Mouse (Mus musculus): ENCODE measurements at regions not wholly inside any gene's neighbourhood (a gene's known extent, or its start where the extent isn't known, plus 50 kb on each side); places are given as distances from the start of the nearest gene placed in this dataset.
A peak's percentile ranks its signal among the peaks of the same experiment; 100 is the strongest.

DNA sequence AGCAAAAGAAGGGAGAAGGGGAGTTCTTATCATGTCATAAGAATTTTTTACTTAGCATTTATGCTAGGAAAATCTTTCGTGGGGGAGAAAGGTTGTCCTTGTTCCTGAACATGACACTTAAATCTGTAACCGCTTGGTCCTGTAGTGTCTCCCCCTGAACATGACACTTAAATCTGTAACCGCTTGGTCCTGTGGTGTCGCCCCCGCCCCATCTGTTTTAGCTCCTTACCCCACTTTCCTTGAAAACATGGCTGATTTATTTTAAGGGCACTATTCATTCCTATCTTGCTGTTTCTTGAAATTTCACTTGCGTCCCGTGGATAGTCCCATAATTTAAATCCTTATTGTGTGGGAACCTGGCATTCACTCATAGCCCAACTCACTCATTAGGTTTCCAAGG lies 82.2 kb downstream of the Rap2a start:
- TF ChIP-seq POLR2A (IDR thresholded peaks at IDR 0.05; ENCODE audit: borderline replicate concordance, extremely low read depth, insufficient read depth, insufficient read length, poor library complexity, severe bottlenecking) (no peak), CTCF (IDR thresholded peaks at IDR 0.05; ENCODE audit: borderline replicate concordance, extremely low read depth, insufficient read depth, insufficient read length) (no peak)
- DNase-seq (ENCODE audit: low read depth) = no peak

DNA sequence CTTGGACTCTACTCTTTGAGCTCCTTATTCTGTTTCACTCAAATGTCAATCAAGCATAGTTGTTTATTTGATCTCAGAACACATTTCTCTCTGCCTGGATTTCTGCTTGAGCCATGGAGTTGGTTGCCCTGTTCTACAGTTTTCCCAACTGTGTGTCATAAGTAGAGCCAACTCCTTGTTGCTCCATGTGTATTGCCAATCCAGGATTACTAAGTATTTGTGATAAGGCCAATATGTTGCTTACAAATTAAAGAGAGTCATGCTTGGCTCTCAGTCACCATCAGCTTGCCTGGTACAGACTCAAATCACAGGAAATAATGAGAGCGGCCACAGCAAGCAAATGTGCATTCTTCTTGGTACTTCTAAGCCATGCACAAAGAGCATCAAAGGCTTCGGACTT lies 82.7 kb downstream of the Rap2a start:
- TF ChIP-seq POLR2A (IDR thresholded peaks at IDR 0.05; ENCODE audit: borderline replicate concordance, extremely low read depth, insufficient read depth, insufficient read length, poor library complexity, severe bottlenecking) (no peak), CTCF (IDR thresholded peaks at IDR 0.05; ENCODE audit: borderline replicate concordance, extremely low read depth, insufficient read depth, insufficient read length) (no peak)
- DNase-seq (ENCODE audit: low read depth) = peak; percentile 45

DNA sequence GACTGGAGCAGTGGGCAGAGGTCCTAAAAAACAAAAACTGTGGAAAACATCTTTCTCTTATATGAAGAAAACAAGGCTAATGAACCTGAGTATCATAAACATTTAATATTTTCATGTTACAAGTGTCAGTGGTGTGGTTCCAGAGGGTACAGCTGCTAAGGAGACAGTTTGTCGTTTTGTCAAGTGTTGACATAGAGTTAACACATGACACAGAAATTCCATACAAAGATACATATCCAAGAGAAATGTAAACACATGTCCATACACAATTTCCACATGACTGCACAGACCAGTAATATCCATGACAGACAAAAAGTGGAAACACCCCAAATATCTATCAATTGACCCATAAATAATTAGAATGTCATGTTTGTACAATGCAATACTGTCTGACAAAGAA lies 88.7 kb downstream of the Rap2a start:
- no peak for DNase-seq (ENCODE audit: low read depth)
- TF ChIP-seq POLR2A (IDR thresholded peaks at IDR 0.05; ENCODE audit: borderline replicate concordance, extremely low read depth, insufficient read depth, insufficient read length, poor library complexity, severe bottlenecking) = no peak
- no peak for TF ChIP-seq CTCF (IDR thresholded peaks at IDR 0.05; ENCODE audit: borderline replicate concordance, extremely low read depth, insufficient read depth, insufficient read length)

DNA sequence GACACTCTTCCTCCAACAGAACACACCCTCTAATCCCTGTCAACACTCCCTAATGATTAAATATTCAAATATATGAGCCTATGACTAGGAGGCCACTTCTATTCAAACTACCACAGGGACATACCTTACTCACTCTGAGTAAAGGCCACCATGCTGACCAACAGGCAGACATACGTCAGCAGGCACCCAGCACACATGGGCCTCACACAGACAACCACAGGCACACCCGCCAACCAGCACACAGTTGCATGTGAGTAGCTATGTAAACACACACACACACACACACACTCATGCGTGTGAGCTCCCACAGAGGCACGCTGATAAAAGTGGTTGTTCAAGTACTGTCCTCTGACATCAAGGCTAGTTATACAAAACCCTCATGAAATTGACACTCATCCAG lies 89.8 kb downstream of the Rap2a start:
- no peak for DNase-seq (ENCODE audit: low read depth)
- no peak for TF ChIP-seq POLR2A (IDR thresholded peaks at IDR 0.05; ENCODE audit: borderline replicate concordance, extremely low read depth, insufficient read depth, insufficient read length, poor library complexity, severe bottlenecking)
- TF ChIP-seq CTCF (IDR thresholded peaks at IDR 0.05; ENCODE audit: borderline replicate concordance, extremely low read depth, insufficient read depth, insufficient read length) = no peak

DNA sequence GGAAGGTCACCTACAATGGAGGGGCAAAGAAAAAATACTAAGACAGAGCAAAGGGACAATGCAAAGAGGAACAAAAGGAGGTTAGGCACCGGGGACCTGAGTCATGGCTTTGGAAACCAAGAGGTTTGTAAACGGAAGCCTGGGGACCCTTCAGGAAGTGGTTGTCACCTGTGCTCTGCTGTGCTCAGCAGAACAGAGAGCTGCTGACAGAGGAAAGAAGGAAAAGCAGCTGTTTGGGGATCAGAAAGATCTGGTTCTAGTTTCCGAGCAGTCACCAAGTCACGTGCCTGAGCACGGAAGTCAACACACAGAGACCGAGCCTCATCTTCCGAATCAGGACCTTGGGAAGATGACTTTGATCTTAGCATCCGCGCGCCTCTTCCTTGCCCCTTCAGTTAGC lies 94.0 kb downstream of the Rap2a start:
- no peak for DNase-seq (ENCODE audit: low read depth)
- TF ChIP-seq POLR2A (IDR thresholded peaks at IDR 0.05; ENCODE audit: borderline replicate concordance, extremely low read depth, insufficient read depth, insufficient read length, poor library complexity, severe bottlenecking) (no peak), CTCF (IDR thresholded peaks at IDR 0.05; ENCODE audit: borderline replicate concordance, extremely low read depth, insufficient read depth, insufficient read length) (no peak)

DNA sequence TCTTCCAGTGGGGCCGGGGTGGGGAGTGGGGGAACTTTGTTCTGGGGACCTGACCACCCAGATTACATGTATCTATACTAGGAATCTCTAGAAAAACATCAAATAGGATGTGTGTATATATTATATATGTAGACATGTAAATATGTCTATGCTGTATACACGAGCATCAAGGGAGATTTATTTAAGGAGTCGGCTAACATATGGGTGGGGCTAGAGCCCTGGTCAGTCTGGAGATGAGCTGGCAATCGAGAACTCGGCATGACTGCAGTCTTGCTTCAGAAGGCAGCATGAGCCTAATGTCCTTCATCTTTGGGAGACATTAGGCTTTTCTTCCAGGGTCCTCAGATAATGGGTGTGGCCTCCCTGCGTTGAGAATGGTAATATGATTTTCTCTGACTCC lies 97.0 kb downstream of the Rap2a start:
- no peak for DNase-seq (ENCODE audit: low read depth)
- TF ChIP-seq POLR2A (IDR thresholded peaks at IDR 0.05; ENCODE audit: borderline replicate concordance, extremely low read depth, insufficient read depth, insufficient read length, poor library complexity, severe bottlenecking) (no peak), CTCF (IDR thresholded peaks at IDR 0.05; ENCODE audit: borderline replicate concordance, extremely low read depth, insufficient read depth, insufficient read length) (no peak)

DNA sequence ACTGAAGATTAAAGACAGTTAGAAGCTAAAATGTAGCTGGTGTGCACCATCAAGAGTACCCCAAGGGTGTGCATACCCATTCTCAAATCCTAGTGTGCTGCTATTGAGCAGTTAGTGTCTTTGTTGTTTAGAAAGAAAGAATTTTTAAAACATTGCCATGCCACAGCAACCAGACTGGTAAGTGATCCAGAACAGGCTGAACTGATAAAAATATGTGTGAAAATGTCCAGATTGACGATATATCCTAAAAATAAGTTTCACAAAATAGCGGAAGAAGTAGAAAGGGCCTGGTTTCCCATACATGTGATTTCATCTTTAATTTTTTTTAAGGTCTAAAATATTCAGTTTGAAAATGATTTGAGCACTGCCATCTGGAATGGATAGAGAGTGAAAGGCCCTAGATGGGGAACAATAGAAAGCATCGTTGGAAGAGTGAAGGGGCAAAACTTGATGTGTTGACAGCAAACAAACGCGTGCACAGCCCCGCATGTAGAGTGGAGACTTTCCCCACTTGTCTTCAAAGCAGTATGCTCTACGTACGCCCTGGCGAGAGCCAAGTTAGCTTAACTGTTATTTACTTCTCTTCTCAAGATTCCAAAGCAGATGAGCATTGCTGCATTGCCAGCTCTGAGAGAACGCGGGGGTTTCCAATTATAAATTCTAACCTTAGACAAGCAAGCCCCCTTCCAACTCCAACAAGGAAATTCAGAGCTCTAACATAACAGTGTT lies 100.3 kb downstream of the Rap2a start:
- TF ChIP-seq POLR2A (IDR thresholded peaks at IDR 0.05; ENCODE audit: borderline replicate concordance, extremely low read depth, insufficient read depth, insufficient read length, poor library complexity, severe bottlenecking) = no peak
- TF ChIP-seq CTCF (IDR thresholded peaks at IDR 0.05; ENCODE audit: borderline replicate concordance, extremely low read depth, insufficient read depth, insufficient read length) = no peak
- peak; percentile 35 for DNase-seq (ENCODE audit: low read depth)

DNA sequence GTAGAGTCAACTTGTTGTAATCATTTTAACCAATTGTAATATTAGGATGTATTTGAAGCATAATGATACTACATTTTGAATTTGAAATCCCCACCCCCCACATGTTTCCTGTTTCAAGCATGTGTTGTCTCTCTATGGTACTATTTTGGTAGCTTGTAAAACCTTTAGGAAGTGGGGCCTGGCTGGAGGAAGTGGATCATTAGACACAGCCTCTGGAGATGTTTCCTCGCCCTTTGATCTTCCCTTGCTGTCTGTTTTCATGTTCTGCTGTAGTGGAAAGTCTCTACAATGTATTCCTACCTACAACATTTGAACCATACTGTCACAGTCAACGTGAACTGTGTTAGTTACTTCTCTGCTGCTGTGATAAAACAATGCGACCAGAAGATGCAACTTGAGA lies 105.6 kb downstream of the Rap2a start:
- DNase-seq (ENCODE audit: low read depth) = no peak
- no peak for TF ChIP-seq CTCF (IDR thresholded peaks at IDR 0.05; ENCODE audit: borderline replicate concordance, extremely low read depth, insufficient read depth, insufficient read length)
- TF ChIP-seq POLR2A (IDR thresholded peaks at IDR 0.05; ENCODE audit: borderline replicate concordance, extremely low read depth, insufficient read depth, insufficient read length, poor library complexity, severe bottlenecking) = no peak

DNA sequence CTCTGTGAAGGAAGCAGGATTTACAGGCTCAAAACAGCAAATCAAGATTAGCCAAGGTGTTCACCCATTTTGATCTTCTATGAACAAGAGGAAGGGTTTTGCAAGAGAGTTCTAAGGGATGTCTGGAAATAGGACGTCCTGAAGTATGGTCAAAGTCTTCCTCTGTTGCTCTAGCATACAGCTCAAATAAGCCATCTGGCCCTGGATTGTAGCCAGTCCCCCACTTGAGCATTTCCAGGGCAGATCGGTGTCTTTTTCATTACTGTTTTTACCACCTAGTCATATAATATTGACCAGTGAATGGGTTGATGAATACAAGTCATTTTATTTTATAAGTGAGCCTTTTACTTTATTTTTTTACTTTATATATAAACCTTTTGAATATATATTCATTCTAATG lies 113.9 kb downstream of the Rap2a start:
- TF ChIP-seq POLR2A (IDR thresholded peaks at IDR 0.05; ENCODE audit: borderline replicate concordance, extremely low read depth, insufficient read depth, insufficient read length, poor library complexity, severe bottlenecking) (no peak), CTCF (IDR thresholded peaks at IDR 0.05; ENCODE audit: borderline replicate concordance, extremely low read depth, insufficient read depth, insufficient read length) (no peak)
- DNase-seq (ENCODE audit: low read depth) = no peak

DNA sequence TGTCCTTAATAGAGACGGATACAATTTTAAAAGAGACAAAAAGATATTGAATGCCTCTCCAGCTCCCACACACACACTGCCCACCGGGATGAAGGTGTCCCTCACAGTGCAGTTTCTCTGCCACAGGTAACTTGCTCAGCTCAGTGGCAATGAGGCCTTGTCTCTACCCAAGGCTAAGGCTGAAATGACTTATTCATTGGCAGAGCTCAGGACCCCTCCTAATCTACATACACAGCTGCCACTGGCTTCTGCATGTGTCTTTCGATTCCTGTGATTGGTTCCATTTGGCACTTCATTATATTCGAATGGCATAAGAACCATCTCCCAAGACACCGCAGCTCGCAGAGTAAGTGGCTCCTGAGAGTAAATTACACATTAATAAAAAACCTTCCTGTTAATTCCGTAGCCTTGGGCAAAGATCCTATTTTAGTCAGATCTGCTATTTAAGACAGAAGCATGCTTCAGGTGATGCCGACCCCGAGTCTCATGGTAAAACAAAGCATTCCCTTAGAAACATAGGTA lies 122.2 kb downstream of the Rap2a start:
- DNase-seq (ENCODE audit: low read depth) = peak; percentile 64
- no peak for TF ChIP-seq POLR2A (IDR thresholded peaks at IDR 0.05; ENCODE audit: borderline replicate concordance, extremely low read depth, insufficient read depth, insufficient read length, poor library complexity, severe bottlenecking)
- no peak for TF ChIP-seq CTCF (IDR thresholded peaks at IDR 0.05; ENCODE audit: borderline replicate concordance, extremely low read depth, insufficient read depth, insufficient read length)

DNA sequence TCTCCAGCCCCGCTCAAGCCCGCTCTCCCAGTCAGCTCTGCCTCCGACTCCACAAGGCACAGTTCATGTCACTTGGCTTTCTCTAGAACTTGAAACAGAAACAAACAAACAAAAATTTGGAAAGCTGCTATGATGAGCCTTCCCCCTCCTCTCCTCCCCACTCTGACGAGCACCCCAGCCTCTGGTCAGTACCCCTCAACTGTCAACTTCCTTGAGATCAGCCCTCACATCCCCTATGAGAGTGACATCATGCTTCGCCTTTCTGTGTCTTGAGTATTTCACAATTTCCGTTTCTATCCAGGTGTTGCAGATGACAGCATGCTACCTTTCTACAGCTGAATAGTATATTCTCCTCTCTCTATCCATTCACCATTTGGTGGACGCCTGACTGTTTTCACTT lies 123.3 kb downstream of the Rap2a start:
- no peak for DNase-seq (ENCODE audit: low read depth)
- TF ChIP-seq CTCF (IDR thresholded peaks at IDR 0.05; ENCODE audit: borderline replicate concordance, extremely low read depth, insufficient read depth, insufficient read length) (no peak), POLR2A (IDR thresholded peaks at IDR 0.05; ENCODE audit: borderline replicate concordance, extremely low read depth, insufficient read depth, insufficient read length, poor library complexity, severe bottlenecking) (no peak)

DNA sequence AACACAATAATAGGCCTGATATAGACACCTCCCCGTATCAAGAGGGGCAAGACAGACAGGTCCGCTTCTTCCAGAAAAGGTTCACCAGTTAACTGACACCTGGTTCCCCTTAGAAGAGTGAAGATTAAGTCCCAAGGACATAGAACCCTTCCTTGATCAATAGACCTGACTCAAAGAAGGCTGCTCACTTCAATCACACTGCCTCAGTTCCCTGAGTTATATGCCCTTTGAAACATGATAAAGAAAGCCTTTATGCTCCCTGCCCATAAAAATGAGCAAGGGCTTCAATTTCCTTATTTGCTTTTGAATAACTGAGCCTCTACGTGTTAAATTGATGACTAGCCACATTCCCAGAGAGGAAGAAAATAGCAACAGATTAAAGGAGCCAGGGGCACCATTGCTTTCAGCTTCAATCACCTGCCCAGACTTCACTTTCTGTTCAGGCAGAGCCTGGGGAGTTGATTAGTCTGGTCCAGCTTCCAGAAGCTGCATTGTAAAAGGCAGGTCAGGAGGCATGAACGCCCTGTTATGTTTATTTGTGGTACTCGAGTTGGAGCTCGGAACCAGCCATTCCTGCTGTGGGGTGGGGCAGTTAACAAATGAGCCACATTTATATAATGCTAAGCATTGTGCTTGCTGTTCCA lies 125.7 kb downstream of the Rap2a start:
- no peak for TF ChIP-seq CTCF (IDR thresholded peaks at IDR 0.05; ENCODE audit: borderline replicate concordance, extremely low read depth, insufficient read depth, insufficient read length)
- TF ChIP-seq POLR2A (IDR thresholded peaks at IDR 0.05; ENCODE audit: borderline replicate concordance, extremely low read depth, insufficient read depth, insufficient read length, poor library complexity, severe bottlenecking) = no peak
- DNase-seq (ENCODE audit: low read depth) = peak; percentile 13

Measured in brain, embryonic 14.5 days (tissue).